Mouse (Mus musculus) ES-Bruce4 (cell line): ENCODE data around the gene Mrpl2. TPM values are rescaled to one million over a fixed set of nuclear protein-coding genes. Genes with fewer than 3 reads are reported as not detected.

Experiments
- H3K27ac ChIP-seq: 2 replicates; pipeline ENCODE4 v1.5.1; 2012; ENCODE audit warnings: low read length, inconsistent platforms; ENCODE audit not compliant: insufficient read depth
- H3K27me3 ChIP-seq: 2 replicates; pipeline ENCODE4 v1.6.1; 2012; ENCODE audit warnings: mild to moderate bottlenecking, low read length, inconsistent platforms; ENCODE audit not compliant: control insufficient read depth, poor library complexity, insufficient read depth, severe bottlenecking
- H3K36me3 ChIP-seq: 2 replicates; pipeline ENCODE4 v1.6.1; 2012; ENCODE audit warnings: inconsistent platforms, mild to moderate bottlenecking, low read length, moderate library complexity; ENCODE audit not compliant: control insufficient read depth, poor library complexity, insufficient read depth, severe bottlenecking
- H3K4me1 ChIP-seq: one replicate; pipeline ENCODE4 v1.8.1; 2011; ENCODE audit warnings: low read length; ENCODE audit not compliant: control insufficient read depth, insufficient read depth
- H3K4me3 ChIP-seq: 2 replicates; pipeline ENCODE4 v1.5.1; 2011; ENCODE audit warnings: low read depth, mild to moderate bottlenecking, low read length
- H3K9ac ChIP-seq: 2 replicates; pipeline ENCODE4 v1.6.1; 2012; ENCODE audit warnings: low read depth, mild to moderate bottlenecking, inconsistent platforms; ENCODE audit not compliant: poor library complexity, severe bottlenecking
- H3K9me3 ChIP-seq: replicated peaks from 2 replicates; pipeline ENCODE4 v1.6.1; 2012; ENCODE audit warnings: mild to moderate bottlenecking, low read length, inconsistent platforms; ENCODE audit not compliant: control insufficient read depth, poor library complexity, insufficient read depth, severe bottlenecking
- CTCF ChIP-seq: IDR thresholded peaks from one replicate; pipeline ENCODE4 v1.8.1; 2011; ENCODE audit warnings: low read depth, low read length
- EP300 ChIP-seq: IDR thresholded peaks from 2 replicates; pipeline ENCODE4 v1.6.1; 2011; ENCODE audit warnings: low read depth, low read length; ENCODE audit not compliant: insufficient read depth
- POLR2A ChIP-seq: IDR thresholded peaks from one replicate; pipeline ENCODE4 v1.8.1; 2011; ENCODE audit warnings: low read length; ENCODE audit not compliant: insufficient read depth
- polyA plus RNA-seq: library from polyadenylated mRNA; stranded (reverse); fragments of >200 nt; gene quantifications from 2 replicates; pipeline ENCODE4 v1.2.4, GENCODE M21; 2011; ENCODE audit warnings: low read depth; ENCODE audit not compliant: missing spikeins, insufficient read depth, insufficient read length

The Mrpl2 gene
- polyA plus RNA-seq, 1 experiment = 65.8 TPM

- Histone ChIP-seq H3K27me3 (no peaks in the 10 kb centered on the region), H3K4me3 (no peak overlapping the region), H3K4me1 (no peaks in the 10 kb centered on the region), H3K9me3 (no peaks in the 10 kb centered on the region), H3K27ac (no peak overlapping the region), H3K9ac (no peak overlapping the region), H3K36me3 (peaks cover 16% of the 10 kb centered on the region)
- TF ChIP-seq EP300 (no peak), CTCF (no peak), POLR2A (no peak)
Observed at GRCm38 (mm10) chr17:46690665-46691064, 44.6 kb downstream of the Mrpl2 start.

GRCm38 (mm10) chr17:46691390-46691789, 45.4 kb downstream of the Mrpl2 start:
- H3K9me3 ChIP-seq = no peaks in the 10 kb centered on the region
- H3K4me3 ChIP-seq = no peak overlapping the region
- H3K36me3 ChIP-seq = peaks cover 9% of the 10 kb centered on the region; the same call in 1 of the 2 replicates
- H3K27me3 ChIP-seq = no peaks in the 10 kb centered on the region
- H3K27ac ChIP-seq = no peak overlapping the region
- no peaks in the 10 kb centered on the region for H3K4me1 ChIP-seq
- H3K9ac ChIP-seq = no peak overlapping the region
- TF ChIP-seq EP300 (no peak), POLR2A (no peak), CTCF (no peak)

DNA sequence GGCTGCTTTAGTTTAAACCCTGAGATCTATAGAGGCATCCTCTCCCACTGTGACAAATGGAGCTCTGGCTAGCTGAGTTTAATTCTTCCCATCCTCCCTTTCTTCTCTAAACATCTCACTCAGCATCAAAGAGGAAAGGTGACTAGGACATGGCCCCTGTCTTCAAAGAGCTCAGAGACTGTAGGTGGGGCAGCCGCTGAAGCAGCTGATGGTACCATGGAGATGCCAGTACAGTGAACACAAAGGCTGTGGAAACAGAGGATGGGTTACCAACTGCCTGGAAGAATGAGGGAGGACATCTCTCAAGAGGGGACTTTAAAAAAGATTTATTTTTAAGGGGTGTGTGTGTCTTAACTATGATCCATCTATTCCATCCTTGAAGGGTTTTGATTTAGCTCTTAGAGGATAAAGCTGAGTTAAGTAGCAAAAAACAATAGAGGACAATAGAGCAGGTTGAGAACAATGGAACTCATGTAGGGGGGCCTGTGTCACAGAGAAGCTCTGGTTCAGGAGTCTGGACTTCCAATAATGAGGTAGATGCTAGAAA, 48.6 kb downstream of the Mrpl2 start:
- Histone ChIP-seq H3K27me3 (no peaks in the 10 kb centered on the region), H3K27ac (no peak overlapping the region), H3K9me3 (no peaks in the 10 kb centered on the region), H3K4me1 (no peaks in the 10 kb centered on the region), H3K9ac (no peak overlapping the region), H3K36me3 (no peaks in the 10 kb centered on the region), H3K4me3 (no peak overlapping the region)
- TF ChIP-seq EP300 (no peak), CTCF (no peak)

DNA sequence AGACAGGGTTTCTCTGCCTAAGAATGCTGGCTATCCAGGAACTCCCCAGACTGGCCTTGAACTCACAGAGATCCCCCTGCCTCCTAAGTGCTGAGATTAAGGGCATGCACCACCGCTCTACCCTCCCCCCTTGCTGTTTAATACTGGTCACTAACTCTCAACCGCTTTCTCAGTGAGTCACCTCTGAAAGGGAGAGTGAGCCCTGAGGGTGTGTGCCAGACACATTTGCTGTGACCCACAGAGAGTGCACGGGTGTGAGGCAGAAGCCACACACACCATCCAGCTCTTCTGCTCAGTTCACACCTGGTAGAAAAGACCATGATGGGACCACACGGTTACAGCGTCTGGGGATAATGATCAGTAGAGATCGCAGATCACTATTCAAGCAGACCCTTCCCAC, 52.5 kb downstream of the Mrpl2 start:
- Histone ChIP-seq H3K4me3 (no peak overlapping the region), H3K27ac (no peak overlapping the region), H3K9ac (no peak overlapping the region), H3K9me3 (no peaks in the 10 kb centered on the region), H3K27me3 (no peaks in the 10 kb centered on the region), H3K4me1 (peaks cover 4% of the 10 kb centered on the region), H3K36me3 (no peaks in the 10 kb centered on the region)
- TF ChIP-seq EP300 (no peak), CTCF (no peak), POLR2A (no peak)

DNA sequence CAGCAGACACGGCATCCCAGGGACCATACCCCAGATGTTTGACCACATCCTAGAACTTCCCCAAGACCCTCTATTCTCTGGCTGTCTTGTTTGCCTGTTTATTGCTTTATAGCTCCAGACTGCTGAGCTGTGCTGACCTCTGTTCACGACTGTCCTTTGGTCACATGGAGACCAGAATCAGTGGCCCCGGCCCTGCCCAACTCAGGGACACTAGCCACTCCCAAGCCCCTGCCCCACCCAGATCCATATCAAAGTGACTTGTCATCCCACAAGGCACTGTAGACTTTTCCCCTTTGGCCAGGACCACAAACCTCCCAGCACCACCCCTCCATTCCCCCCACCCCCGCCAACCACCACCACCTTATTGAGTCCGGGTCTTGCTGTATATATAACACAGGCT, 53.2 kb downstream of the Mrpl2 start:
- Histone ChIP-seq H3K36me3 (no peaks in the 10 kb centered on the region), H3K4me3 (no peak overlapping the region), H3K9ac (no peak overlapping the region), H3K27me3 (no peaks in the 10 kb centered on the region), H3K27ac (no peak overlapping the region), H3K9me3 (no peaks in the 10 kb centered on the region), H3K4me1 (peaks cover 4% of the 10 kb centered on the region)
- TF ChIP-seq EP300 (no peak), POLR2A (no peak), CTCF (no peak)

Other genes with a start within 250 kb of the Mrpl2 start
- 1.3 TPM in 1 of 2 replicates, not detected in the other for gene Crip3, start 217.3 kb upstream of the Mrpl2 start, polyA plus RNA-seq
- gene Slc22a7, start 207.8 kb upstream of the Mrpl2 start, polyA plus RNA-seq = 6.0 and 6.1 TPM in 2 replicates
- 0.90 and 1.3 TPM in 2 replicates for gene Ttbk1, start 158.6 kb upstream of the Mrpl2 start, polyA plus RNA-seq
- 21.8 and 24.1 TPM in 2 replicates for gene Dnph1, start 149.5 kb upstream of the Mrpl2 start, polyA plus RNA-seq
- gene Cul9, start 99.8 kb upstream of the Mrpl2 start, polyA plus RNA-seq = 4.4 and 6.2 TPM in 2 replicates
- gene Srf, start 90.1 kb upstream of the Mrpl2 start, polyA plus RNA-seq = 40.5 and 42.0 TPM in 2 replicates
- 110 and 113 TPM in 2 replicates for gene Ptk7, start 16.7 kb upstream of the Mrpl2 start, polyA plus RNA-seq
- gene Klc4, start 207 bp upstream of the Mrpl2 start, polyA plus RNA-seq = 10.1 TPM in 2 replicates
- gene Cul7, start 4.1 kb downstream of the Mrpl2 start, polyA plus RNA-seq = 67.1 and 74.8 TPM in 2 replicates
- gene Rrp36, start 28.1 kb downstream of the Mrpl2 start, polyA plus RNA-seq = 48.5 and 60.2 TPM in 2 replicates
- 142 and 147 TPM in 2 replicates for gene Mea1, start 32.6 kb downstream of the Mrpl2 start, polyA plus RNA-seq
- 90.3 and 97.7 TPM in 2 replicates for gene Klhdc3, start 34.7 kb downstream of the Mrpl2 start, polyA plus RNA-seq
- gene Ppp2r5d, start 58.9 kb downstream of the Mrpl2 start, polyA plus RNA-seq = 97.3 and 99.4 TPM in 2 replicates
- gene Pex6, start 65.2 kb downstream of the Mrpl2 start, polyA plus RNA-seq = 13.0 and 13.4 TPM in 2 replicates
- 3.9 and 4.1 TPM in 2 replicates for gene Gnmt, start 82.9 kb downstream of the Mrpl2 start, polyA plus RNA-seq
- 31.2 and 37.2 TPM in 2 replicates for gene Cnpy3, start 106.0 kb downstream of the Mrpl2 start, polyA plus RNA-seq
- 1.1 and 1.7 TPM in 2 replicates for gene Ptcra, start 117.5 kb downstream of the Mrpl2 start, polyA plus RNA-seq
- 6.7 and 7.2 TPM in 2 replicates for gene 2310039H08Rik, start 126.4 kb downstream of the Mrpl2 start, polyA plus RNA-seq
- gene Rpl7l1, start 136.4 kb downstream of the Mrpl2 start, polyA plus RNA-seq = 167 and 196 TPM in 2 replicates
- 24.2 and 26.7 TPM in 2 replicates for gene Bicral, start 212.3 kb downstream of the Mrpl2 start, polyA plus RNA-seq
- 10.6 and 10.8 TPM in 2 replicates for gene Tbcc, start 244.5 kb downstream of the Mrpl2 start, polyA plus RNA-seq